Mouse (Mus musculus) lung, embryonic 14.5 days (tissue): Measurements from ENCODE around the gene Pde4d. TPM values are rescaled to one million over a fixed set of nuclear protein-coding genes. Genes with fewer than 3 reads are reported as not detected.

ENCODE experiments used
- ATAC-seq: fragments of 200-750 bp; cut with Nextera tagmentation; 2 replicates; pipeline ENCODE4 v1.8.0; 2017; ENCODE audit warnings: mild to moderate bottlenecking, moderate TSS enrichment, moderate library complexity; ENCODE audit not compliant: insufficient read depth
- DNase-seq: peaks from one replicate; pipeline ENCODE4 v3.0.0-alpha.2; 2015
- H3K27ac ChIP-seq: fragments of 300-500 bp; sonication (generic); 2 replicates; pipeline ENCODE4 v1.5.1; 2014; ENCODE audit warnings: low read depth, mild to moderate bottlenecking, moderate library complexity
- H3K27me3 ChIP-seq: fragments of 300-500 bp; sonication (generic); 2 replicates; pipeline ENCODE4 v1.6.1; 2014; ENCODE audit warnings: low read length, control low read depth; ENCODE audit not compliant: insufficient read depth
- H3K36me3 ChIP-seq: fragments of 300-500 bp; sonication (generic); 2 replicates; pipeline ENCODE4 v1.6.1; 2014; ENCODE audit warnings: control low read depth; ENCODE audit not compliant: insufficient read depth
- H3K4me1 ChIP-seq: fragments of 300-500 bp; sonication (generic); 2 replicates; pipeline ENCODE4 v1.6.1; 2014; ENCODE audit warnings: antibody characterized with exemption, control low read depth; ENCODE audit not compliant: insufficient read depth
- H3K4me2 ChIP-seq: fragments of 300-500 bp; sonication (generic); 2 replicates; pipeline ENCODE4 v1.6.1; 2014; ENCODE audit warnings: mild to moderate bottlenecking
- H3K4me3 ChIP-seq: fragments of 300-500 bp; sonication (generic); 2 replicates; pipeline ENCODE4 v1.5.1; 2014; ENCODE audit warnings: low read depth, low read length
- H3K9ac ChIP-seq: fragments of 300-500 bp; sonication (generic); 2 replicates; pipeline ENCODE4 v1.6.1; 2014
- H3K9me3 ChIP-seq: fragments of 300-500 bp; sonication (generic); 2 replicates; pipeline ENCODE4 v1.6.1; 2016; ENCODE audit warnings: low read depth, low read length, control low read depth
- CTCF ChIP-seq: IDR thresholded peaks from 2 replicates; pipeline ENCODE4 v1.5.1; 2016; ENCODE audit warnings: antibody characterized with exemption, low read depth
- WGBS: fragments of 180-500 bp; shearing (Covaris S2); extraction: QIAGEN DNeasy Blood & Tissue Kit; methylation state at CpG from one replicate; pipeline ENCODE4 v1.1.7; 2014; 5-methylcytosine and 5-hydroxymethylcytosine counted together
- polyA plus RNA-seq: library from polyadenylated mRNA; unstranded; fragments of >200 nt; fragmentation: Nextera tagmentation; extraction: Ambion mirVana; gene quantifications from 2 replicates; pipeline ENCODE4 v1.2.1, GENCODE M21; 2014

The Pde4d gene
- polyA plus RNA-seq, 1 experiment from 2014 or later, result 16.2 TPM

DNA sequence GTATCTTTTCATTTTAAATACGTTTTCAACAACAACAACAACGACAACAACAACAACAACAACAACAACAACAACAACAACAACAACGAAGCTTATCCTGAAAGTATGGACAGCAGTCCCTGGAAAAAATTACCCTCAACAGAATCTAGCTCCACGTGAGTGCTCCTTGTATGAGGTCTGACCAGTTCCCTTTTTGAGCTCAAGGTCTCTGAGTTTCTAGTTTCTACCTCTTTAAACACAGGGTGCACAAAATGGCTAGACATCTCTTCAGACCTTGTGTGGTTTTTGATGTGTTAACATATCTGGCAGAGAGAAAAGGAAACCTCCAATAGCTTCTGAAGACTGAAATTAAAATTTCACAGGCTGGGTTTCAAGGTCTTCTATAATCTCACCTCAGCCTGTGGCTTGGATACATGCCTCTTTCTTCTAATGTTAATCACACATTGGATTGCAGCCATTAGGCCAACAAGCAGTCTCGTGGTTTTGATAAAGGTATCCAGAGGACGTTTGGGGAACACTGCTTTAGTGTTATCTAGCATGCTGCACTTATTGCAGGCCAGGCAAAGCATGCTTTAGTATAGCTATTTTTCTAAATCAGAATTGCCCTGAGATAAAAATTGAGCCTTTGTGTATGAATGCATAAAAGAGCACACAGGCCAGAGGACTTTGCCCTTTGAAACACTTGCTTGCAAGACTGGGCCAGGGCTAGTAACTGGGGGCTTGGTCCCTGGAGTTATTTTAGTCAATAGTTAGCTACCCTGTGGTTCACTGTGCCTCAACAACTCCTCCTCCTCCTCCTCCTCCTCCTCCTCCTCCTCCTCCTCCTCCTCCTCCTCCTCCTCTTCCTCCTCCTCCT is 3.5 kb downstream of the Pde4d start:
- no peak overlapping the region for H3K9ac ChIP-seq
- DNase-seq, result no peak
- H3K9me3 ChIP-seq, result no peaks in the 10 kb centered on the region
- no peaks in the 10 kb centered on the region for H3K36me3 ChIP-seq
- H3K27me3 ChIP-seq, result no peaks in the 10 kb centered on the region
- 58% methylated on average over 6 of the region's 6 CpGs for WGBS
- H3K27ac ChIP-seq, result no peak overlapping the region
- no peak overlapping the region for H3K4me3 ChIP-seq
- 0 out of 2 replicates have a peak, but pooled peaks cover 5% of the 10 kb centered on the region for H3K4me1 ChIP-seq
- no peak for TF ChIP-seq CTCF
- no peak for ATAC-seq
- no peak overlapping the region for H3K4me2 ChIP-seq

DNA sequence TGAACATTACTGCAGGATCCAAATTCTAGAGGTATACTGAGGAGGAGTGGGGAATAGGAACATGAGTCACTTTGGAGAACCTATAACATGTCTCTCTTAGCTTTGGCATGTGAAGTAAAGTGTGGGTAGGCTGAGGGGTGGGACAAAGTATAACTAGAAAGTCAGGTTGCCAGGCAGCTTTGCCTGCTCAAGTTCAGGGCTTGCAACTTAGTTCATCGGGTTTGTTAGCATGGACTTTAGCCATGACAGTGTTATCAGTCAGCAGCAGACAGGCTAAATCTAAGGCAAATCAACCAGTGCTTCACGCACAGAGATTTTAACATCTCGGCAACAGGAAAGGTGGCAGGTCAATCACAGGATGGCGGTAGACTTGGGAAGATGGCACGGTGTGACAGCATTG is 12.8 kb downstream of the Pde4d start:
- H3K36me3 ChIP-seq, result no peaks in the 10 kb centered on the region
- H3K9me3 ChIP-seq, result no peaks in the 10 kb centered on the region
- H3K27ac ChIP-seq, result no peak overlapping the region
- H3K4me2 ChIP-seq, result no peak overlapping the region
- no peak overlapping the region for H3K4me3 ChIP-seq
- TF ChIP-seq CTCF, result no peak
- no peak overlapping the region for H3K9ac ChIP-seq
- ATAC-seq (no peak), DNase-seq (no peak)
- H3K4me1 ChIP-seq, result no peaks in the 10 kb centered on the region
- WGBS, result 83% methylated on average over 5 of the region's 5 CpGs
- no peaks in the 10 kb centered on the region for H3K27me3 ChIP-seq

DNA sequence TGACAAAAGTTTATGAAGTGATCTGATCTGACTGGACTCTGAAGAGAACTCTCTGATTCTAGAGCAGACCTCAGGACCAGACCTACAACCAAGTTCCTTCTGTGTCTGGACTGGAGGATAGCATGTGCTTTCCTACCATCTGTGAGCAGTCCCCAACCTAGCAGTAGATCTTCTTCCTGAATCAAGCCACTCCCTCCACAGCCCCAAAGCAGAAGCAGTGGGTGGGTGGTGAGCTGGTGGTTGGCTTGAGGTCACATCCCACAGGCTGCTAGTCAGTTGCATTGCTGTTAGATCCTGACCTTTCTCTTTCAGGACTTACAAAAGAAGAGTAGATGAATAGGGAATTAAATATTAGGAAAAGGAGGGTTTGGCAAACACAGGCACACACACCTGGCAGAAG is 16.0 kb downstream of the Pde4d start:
- TF ChIP-seq CTCF, result no peak
- Histone ChIP-seq H3K9me3 (no peaks in the 10 kb centered on the region), H3K4me2 (no peak overlapping the region), H3K4me3 (no peak overlapping the region), H3K36me3 (no peaks in the 10 kb centered on the region), H3K4me1 (no peaks in the 10 kb centered on the region), H3K27ac (no peak overlapping the region), H3K27me3 (no peaks in the 10 kb centered on the region), H3K9ac (no peak overlapping the region)
- no peak for ATAC-seq
- no peak for DNase-seq

DNA sequence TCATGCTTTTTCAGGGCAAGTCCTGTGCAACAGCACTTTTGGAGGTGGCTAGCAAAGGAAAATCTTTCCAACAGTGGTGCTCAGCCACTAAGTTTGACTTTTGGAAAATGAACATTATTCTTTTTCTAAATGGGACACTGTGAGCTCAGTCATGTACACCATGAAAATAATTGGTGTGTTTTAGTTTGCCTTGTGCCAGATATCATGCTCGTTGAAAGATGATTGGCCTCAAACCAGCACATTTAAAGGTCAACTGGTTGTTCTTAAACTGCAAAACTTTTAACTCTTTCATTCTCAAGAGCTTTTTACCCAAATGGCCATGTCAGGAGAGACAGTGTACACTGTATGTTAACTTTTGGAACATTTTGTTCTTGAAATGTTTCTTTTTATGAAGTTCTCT is 17.3 kb downstream of the Pde4d start:
- H3K4me1 ChIP-seq, result no peaks in the 10 kb centered on the region
- ATAC-seq (no peak), DNase-seq (peak; percentile 28)
- no peaks in the 10 kb centered on the region for H3K27me3 ChIP-seq
- TF ChIP-seq CTCF, result no peak
- H3K9me3 ChIP-seq, result no peaks in the 10 kb centered on the region
- no peaks in the 10 kb centered on the region for H3K36me3 ChIP-seq
- no peak overlapping the region for H3K4me2 ChIP-seq
- H3K4me3 ChIP-seq, result no peak overlapping the region
- no peak overlapping the region for H3K9ac ChIP-seq
- WGBS, result 15% methylated on average over 1 of the region's 1 CpGs
- no peak overlapping the region for H3K27ac ChIP-seq

GRCm38 (mm10) chr13:108480451-108480850 is 30.7 kb downstream of the Pde4d start:
- Histone ChIP-seq H3K9ac (no peak overlapping the region), H3K9me3 (no peaks in the 10 kb centered on the region), H3K4me1 (no peaks in the 10 kb centered on the region), H3K27me3 (no peaks in the 10 kb centered on the region), H3K4me2 (no peak overlapping the region), H3K4me3 (no peak overlapping the region), H3K36me3 (no peaks in the 10 kb centered on the region), H3K27ac (no peak overlapping the region)
- no peak for TF ChIP-seq CTCF
- no peak for DNase-seq
- 91% methylated on average over 3 of the region's 3 CpGs for WGBS
- no peak for ATAC-seq

- Histone ChIP-seq H3K4me3 (no peak overlapping the region), H3K4me2 (no peak overlapping the region), H3K27me3 (no peaks in the 10 kb centered on the region), H3K4me1 (no peaks in the 10 kb centered on the region), H3K9ac (no peak overlapping the region), H3K9me3 (no peaks in the 10 kb centered on the region), H3K36me3 (no peaks in the 10 kb centered on the region), H3K27ac (no peak overlapping the region)
- WGBS, result 56% methylated on average over 6 of the region's 6 CpGs
- no peak for DNase-seq
- TF ChIP-seq CTCF, result no peak
- ATAC-seq, result no peak
Observed at GRCm38 (mm10) chr13:108485036-108485435, 35.3 kb downstream of the Pde4d start.

- no peaks in the 10 kb centered on the region for H3K9me3 ChIP-seq
- WGBS, result 85% methylated on average over 3 of the region's 3 CpGs
- no peaks in the 10 kb centered on the region for H3K4me1 ChIP-seq
- no peak for ATAC-seq
- no peak overlapping the region for H3K4me2 ChIP-seq
- H3K27me3 ChIP-seq, result no peaks in the 10 kb centered on the region
- no peak for DNase-seq
- no peak overlapping the region for H3K27ac ChIP-seq
- H3K4me3 ChIP-seq, result no peak overlapping the region
- H3K9ac ChIP-seq, result no peak overlapping the region
- no peaks in the 10 kb centered on the region for H3K36me3 ChIP-seq
- TF ChIP-seq CTCF, result no peak
Observed at GRCm38 (mm10) chr13:108487066-108487465, 37.3 kb downstream of the Pde4d start.
